8 mouse cellular contexts compared by ENCODE assay signal in the genomic region with DNA sequence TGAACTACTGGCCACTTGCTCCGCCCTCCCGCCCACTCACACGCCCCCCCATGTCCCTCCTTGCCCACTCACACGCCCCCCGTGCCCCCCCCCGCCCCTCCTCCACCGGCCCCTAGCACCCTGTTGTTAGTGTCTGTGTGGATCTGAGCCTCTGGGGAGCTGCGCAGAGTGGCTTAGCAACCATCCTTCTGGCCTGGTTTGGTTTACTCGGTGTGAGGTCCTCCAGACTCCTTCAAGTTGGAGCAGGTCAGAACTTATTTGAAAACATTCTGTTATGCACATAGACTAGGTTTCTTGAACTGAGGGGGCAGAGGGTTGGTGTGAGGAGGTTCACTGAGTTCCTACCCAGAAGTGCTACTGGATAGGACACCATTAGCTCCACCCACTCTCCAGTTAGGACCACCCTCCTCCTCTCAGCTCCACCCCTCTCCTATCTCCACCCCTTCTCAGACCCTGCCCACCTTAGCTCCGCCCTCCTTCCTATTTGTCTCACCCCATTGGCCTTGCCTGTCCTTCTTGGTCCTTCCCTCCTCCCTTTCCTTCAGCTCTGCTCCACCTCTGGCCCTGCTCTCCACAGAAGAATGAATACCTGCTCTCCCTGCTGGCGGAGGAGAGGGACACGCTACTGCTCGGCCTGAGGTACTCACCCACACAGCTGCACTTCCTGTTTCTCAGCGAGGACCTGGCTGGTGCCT. TPM values are rescaled to one million over a fixed set of nuclear protein-coding genes. Genes with fewer than 3 reads are reported as not detected.
DNase-seq lines count a peak whose midpoint lies in the region; ATAC-seq lines count a peak whose summit lies in the region.

No protein-coding gene starts in this region.

- H3K9ac ChIP-seq in liver, embryonic 15.5 days = no peak overlapping the region
- no peak overlapping the region for H3K9ac ChIP-seq in neural tube, embryonic 12.5 days

- no peak overlapping the region for H3K4me3 ChIP-seq in liver, embryonic 15.5 days (replicated peaks)
- H3K4me3 ChIP-seq in neural tube, embryonic 12.5 days = 0 out of 2 replicates have a peak overlapping the region, but pooled peaks have one; percentile 15

- no peak overlapping the region for H3K27ac ChIP-seq in liver, embryonic 15.5 days (replicated peaks)
- no peak overlapping the region for H3K27ac ChIP-seq in neural tube, embryonic 12.5 days

- ATAC-seq in activated CD4-positive, CD25-positive, alpha-beta regulatory T cell, adult 4 months = peak; percentile 89
- peak; percentile 30; the same call in 1 of the 2 replicates for ATAC-seq in erythroblast, adult 5-6 weeks (replicated peaks; ENCODE audit: low FRiP score, poor library complexity, severe bottlenecking)
- ATAC-seq in inflammation-experienced regulatory T-cells, adult 6 months = peak; percentile 80
- peak; percentile 34; the same call in 1 of the 2 replicates for ATAC-seq in liver, embryonic 15.5 days (ENCODE audit: insufficient read depth)
- peak; percentile 56; the same call in 1 of the 2 replicates for ATAC-seq in neural tube, embryonic 12.5 days (ENCODE audit: low FRiP score, low read depth)

- no peaks in the 10 kb centered on the region for H3K36me3 ChIP-seq in liver, embryonic 15.5 days (replicated peaks)
- H3K36me3 ChIP-seq in neural tube, embryonic 12.5 days = no peaks in the 10 kb centered on the region

- 19% methylated on average over 14 of the region's 14 CpGs for WGBS in liver, embryonic 15.5 days (ENCODE audit: insufficient replicate concordance)
- 40% methylated on average over 14 of the region's 14 CpGs for WGBS in neural tube, embryonic 12.5 days

- H3K27me3 ChIP-seq in liver, embryonic 15.5 days = no peaks in the 10 kb centered on the region
- no peaks in the 10 kb centered on the region for H3K27me3 ChIP-seq in neural tube, embryonic 12.5 days (replicated peaks)

- DNase-seq in B cell, adult 2 months = peak; percentile 81 to 83
- DNase-seq in urinary bladder, postnatal 25 days (ENCODE audit: low spot score) = peak; percentile 55
- no peak for DNase-seq in adipocyte (ENCODE audit: low spot score)

- H3K4me1 ChIP-seq in liver, embryonic 15.5 days (replicated peaks) = no peaks in the 10 kb centered on the region
- H3K4me1 ChIP-seq in neural tube, embryonic 12.5 days = peaks cover 6% of the 10 kb centered on the region; the same call in 1 of the 2 replicates

- H3K4me2 ChIP-seq in liver, embryonic 15.5 days = peak overlapping the region; percentile 41
- H3K4me2 ChIP-seq in neural tube, embryonic 12.5 days (replicated peaks) = peak overlapping the region; percentile 50

- H3K9me3 ChIP-seq in liver, embryonic 15.5 days (replicated peaks) = no peaks in the 10 kb centered on the region
- H3K9me3 ChIP-seq in neural tube, embryonic 12.5 days = no peaks in the 10 kb centered on the region

RNA-seq across cellular contexts. Expression of a gene that starts 2.4 kb away (rescaled TPM):
- polyA plus RNA-seq in activated CD4-positive, CD25-positive, alpha-beta regulatory T cell, adult 4 months (2017; shearing (Covaris generic)) = not detected
- total RNA-seq in erythroblast, adult 5-6 weeks (2015; ENCODE audit: low replicate concordance) = not detected in 2 replicates
- total RNA-seq in erythroblast, adult 5-6 weeks (2017; ENCODE audit: low replicate concordance) = not detected in 2 replicates
- polyA plus RNA-seq in inflammation-experienced regulatory T-cells, adult 6 months (2017; shearing (Covaris generic)) = not detected
- not detected in 2 replicates for polyA plus RNA-seq in liver, embryonic 15.5 days (2015; fragmentation: Nextera tagmentation; extraction: Ambion mirVana)
- not detected in 2 replicates for polyA plus RNA-seq in neural tube, embryonic 12.5 days (2016; fragmentation: Nextera tagmentation; extraction: Ambion mirVana)

RNA-seq across cellular contexts. Expression of a gene that starts 11.6 kb away (rescaled TPM):
- polyA plus RNA-seq in activated CD4-positive, CD25-positive, alpha-beta regulatory T cell, adult 4 months (2017; shearing (Covaris generic)) = not detected
- total RNA-seq in erythroblast, adult 5-6 weeks (2015; ENCODE audit: low replicate concordance) = not detected in 2 replicates
- not detected in 2 replicates for total RNA-seq in erythroblast, adult 5-6 weeks (2017; ENCODE audit: low replicate concordance)
- not detected for polyA plus RNA-seq in inflammation-experienced regulatory T-cells, adult 6 months (2017; shearing (Covaris generic))
- polyA plus RNA-seq in liver, embryonic 15.5 days (2015; fragmentation: Nextera tagmentation; extraction: Ambion mirVana) = not detected in 2 replicates
- not detected in 2 replicates for polyA plus RNA-seq in neural tube, embryonic 12.5 days (2016; fragmentation: Nextera tagmentation; extraction: Ambion mirVana)

RNA-seq across cellular contexts. Expression of a gene that starts 17.6 kb away (rescaled TPM):
- not detected for polyA plus RNA-seq in activated CD4-positive, CD25-positive, alpha-beta regulatory T cell, adult 4 months (2017; shearing (Covaris generic))
- total RNA-seq in erythroblast, adult 5-6 weeks (2015; ENCODE audit: low replicate concordance) = not detected in 2 replicates
- total RNA-seq in erythroblast, adult 5-6 weeks (2017; ENCODE audit: low replicate concordance) = not detected in 2 replicates
- polyA plus RNA-seq in inflammation-experienced regulatory T-cells, adult 6 months (2017; shearing (Covaris generic)) = not detected
- not detected in 2 replicates for polyA plus RNA-seq in liver, embryonic 15.5 days (2015; fragmentation: Nextera tagmentation; extraction: Ambion mirVana)
- not detected in 2 replicates for polyA plus RNA-seq in neural tube, embryonic 12.5 days (2016; fragmentation: Nextera tagmentation; extraction: Ambion mirVana)

RNA-seq across cellular contexts. Expression of a gene that starts 28.5 kb away (rescaled TPM):
- polyA plus RNA-seq in activated CD4-positive, CD25-positive, alpha-beta regulatory T cell, adult 4 months (2017; shearing (Covaris generic)) = not detected
- total RNA-seq in erythroblast, adult 5-6 weeks (2015; ENCODE audit: low replicate concordance) = not detected in 2 replicates
- total RNA-seq in erythroblast, adult 5-6 weeks (2017; ENCODE audit: low replicate concordance) = not detected in 2 replicates
- not detected for polyA plus RNA-seq in inflammation-experienced regulatory T-cells, adult 6 months (2017; shearing (Covaris generic))
- not detected in 2 replicates for polyA plus RNA-seq in liver, embryonic 15.5 days (2015; fragmentation: Nextera tagmentation; extraction: Ambion mirVana)
- polyA plus RNA-seq in neural tube, embryonic 12.5 days (2016; fragmentation: Nextera tagmentation; extraction: Ambion mirVana) = not detected in 2 replicates

RNA-seq across cellular contexts. Expression of a gene that starts 37.3 kb away (rescaled TPM):
- not detected for polyA plus RNA-seq in activated CD4-positive, CD25-positive, alpha-beta regulatory T cell, adult 4 months (2017; shearing (Covaris generic))
- total RNA-seq in erythroblast, adult 5-6 weeks (2015; ENCODE audit: low replicate concordance) = not detected in 2 replicates
- not detected in 2 replicates for total RNA-seq in erythroblast, adult 5-6 weeks (2017; ENCODE audit: low replicate concordance)
- not detected for polyA plus RNA-seq in inflammation-experienced regulatory T-cells, adult 6 months (2017; shearing (Covaris generic))
- not detected in 2 replicates for polyA plus RNA-seq in liver, embryonic 15.5 days (2015; fragmentation: Nextera tagmentation; extraction: Ambion mirVana)
- not detected in 2 replicates for polyA plus RNA-seq in neural tube, embryonic 12.5 days (2016; fragmentation: Nextera tagmentation; extraction: Ambion mirVana)

Comparison
In these comparisons a context has a peak if more than half of its experiments do, and no peak if none do; other contexts are left out.
1. ATAC-seq: peak in every context shown above with its lines; median percentile 89 in activated CD4-positive, CD25-positive, alpha-beta regulatory T cell, adult 4 months; 80 in inflammation-experienced regulatory T-cells, adult 6 months; 56 in neural tube, embryonic 12.5 days; 34 in liver, embryonic 15.5 days; 30 in erythroblast, adult 5-6 weeks.